ENCODE assay signal across 9 mouse cellular contexts in the genomic region with DNA sequence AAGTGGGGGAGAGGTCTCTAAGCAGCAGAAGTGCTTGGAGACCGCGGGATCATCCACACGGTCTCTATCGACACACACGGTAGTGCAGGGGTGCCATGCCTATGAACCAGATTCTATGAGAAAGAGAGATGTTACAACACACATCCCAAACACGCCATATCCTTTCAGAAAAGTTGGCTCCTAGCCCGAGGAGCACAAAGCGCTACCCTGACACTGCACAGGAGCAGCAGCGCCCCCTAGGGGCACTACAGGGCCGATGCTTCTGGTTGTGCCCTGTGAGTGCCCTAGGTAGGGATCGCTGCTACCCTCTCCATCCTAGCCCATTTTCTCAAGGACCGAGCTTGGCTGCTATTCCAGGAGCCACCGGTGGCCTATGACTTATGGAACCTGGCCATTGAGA. TPM values are rescaled to one million over a fixed set of nuclear protein-coding genes. Genes with fewer than 3 reads are reported as not detected.
DNase-seq lines count a peak whose midpoint lies in the region; ATAC-seq and TF ChIP-seq lines count a peak whose summit lies in the region.
"Had no signal": no experiment of that assay in that cellular context is flagged by ENCODE, and none has a peak within 500 bp of the region (broad histone marks: within the 10 kb centered on the region; RNA-seq: fewer than 3 reads in every experiment).

No protein-coding gene starts in this region.

- intact Hi-C loops in heart, adult 2 months (cut with DNase I) = no loop called here

- TF ChIP-seq CTCF in heart, adult 2 months (IDR thresholded peaks at IDR 0.05) = peak; percentile 73
- TF ChIP-seq CTCF in small intestine, adult 2 months (IDR thresholded peaks at IDR 0.05; ENCODE audit: extremely low read depth, insufficient read length, insufficient replicate concordance, low read depth, low read length) = peak; percentile 81; the same call in 1 of the 2 replicates

- H3K27me3 ChIP-seq in hindbrain, embryonic 10.5 days (ENCODE audit: insufficient read depth, poor library complexity, severe bottlenecking) = no peaks in the 10 kb centered on the region
- H3K27me3 ChIP-seq in hindbrain, embryonic 12.5 days = no peaks in the 10 kb centered on the region
- H3K27me3 ChIP-seq in heart, adult 2 months (ENCODE audit: control insufficient read depth, insufficient read depth, low read length) = no peaks in the 10 kb centered on the region
- H3K27me3 ChIP-seq in lung, embryonic 16.5 days (ENCODE audit: control insufficient read depth, insufficient read depth, low read depth, low read length) = no peaks in the 10 kb centered on the region
- no peaks in the 10 kb centered on the region for H3K27me3 ChIP-seq in small intestine, adult 2 months (ENCODE audit: control insufficient read depth, insufficient read depth, low read length)

- no peaks in the 10 kb centered on the region for H3K79me2 ChIP-seq in heart, adult 2 months (replicated peaks; ENCODE audit: control insufficient read depth, insufficient read depth, low read length)

- no peak for ATAC-seq in hindbrain, embryonic 12.5 days (ENCODE audit: low FRiP score)
- ATAC-seq in lung, embryonic 16.5 days (ENCODE audit: low read depth) = peak; percentile 72

- no peaks in the 10 kb centered on the region for H3K36me3 ChIP-seq in hindbrain, embryonic 10.5 days
- H3K36me3 ChIP-seq in hindbrain, embryonic 12.5 days = no peaks in the 10 kb centered on the region
- no peaks in the 10 kb centered on the region for H3K36me3 ChIP-seq in heart, adult 2 months (ENCODE audit: control insufficient read depth, insufficient read depth, low read length)
- H3K36me3 ChIP-seq in lung, embryonic 16.5 days (ENCODE audit: control insufficient read depth, insufficient read depth, low read length) = no peaks in the 10 kb centered on the region
- H3K36me3 ChIP-seq in small intestine, adult 2 months (ENCODE audit: control insufficient read depth, insufficient read depth, low read length) = no peaks in the 10 kb centered on the region

- 36% methylated on average over 13 of the region's 13 CpGs for WGBS in hindbrain, embryonic 10.5 days
- WGBS in hindbrain, embryonic 12.5 days = 33% methylated on average over 13 of the region's 13 CpGs
- 16% methylated on average over 13 of the region's 13 CpGs for WGBS in heart, adult 2 months
- 21% methylated on average over 13 of the region's 13 CpGs for WGBS in lung, embryonic 16.5 days
- WGBS in small intestine, adult 2 months = 23% methylated on average over 13 of the region's 13 CpGs

- peaks cover 15% of the 10 kb centered on the region; the same call in 1 of the 2 replicates for H3K4me1 ChIP-seq in hindbrain, embryonic 10.5 days (replicated peaks)
- H3K4me1 ChIP-seq in hindbrain, embryonic 12.5 days = no peaks in the 10 kb centered on the region
- H3K4me1 ChIP-seq in heart, adult 2 months (ENCODE audit: control insufficient read depth, insufficient read depth, low read length) = peaks cover 6% of the 10 kb centered on the region
- H3K4me1 ChIP-seq in lung, embryonic 16.5 days (replicated peaks; ENCODE audit: control insufficient read depth, insufficient read depth, low read length) = peaks cover 9% of the 10 kb centered on the region
- peaks cover 4% of the 10 kb centered on the region; the same call in 1 of the 2 replicates for H3K4me1 ChIP-seq in small intestine, adult 2 months (ENCODE audit: control insufficient read depth, insufficient read depth, insufficient read length, low read length)

- H3K4me3 ChIP-seq in hindbrain, embryonic 10.5 days = peak overlapping the region; percentile 20; the same call in 1 of the 2 replicates
- H3K4me3 ChIP-seq in hindbrain, embryonic 12.5 days = no peak overlapping the region
- H3K4me3 ChIP-seq in heart, adult 2 months = no peak overlapping the region
- 0 out of 2 replicates have a peak overlapping the region, but pooled peaks have one; percentile 7 for H3K4me3 ChIP-seq in lung, embryonic 16.5 days (ENCODE audit: low read length)
- peak overlapping the region; percentile 37 for H3K4me3 ChIP-seq in small intestine, adult 2 months (ENCODE audit: low read depth, low read length)

- H3K9me3 ChIP-seq in hindbrain, embryonic 10.5 days = no peaks in the 10 kb centered on the region
- no peaks in the 10 kb centered on the region for H3K9me3 ChIP-seq in hindbrain, embryonic 12.5 days (replicated peaks)
- no peaks in the 10 kb centered on the region for H3K9me3 ChIP-seq in lung, embryonic 16.5 days (ENCODE audit: control insufficient read depth, low read length)

- TF ChIP-seq POLR2A in heart, adult 2 months (IDR thresholded peaks at IDR 0.05; ENCODE audit: insufficient read depth, low read depth, low read length) = no peak
- no peak for TF ChIP-seq POLR2A in small intestine, adult 2 months (IDR thresholded peaks at IDR 0.05; ENCODE audit: low read depth, low read length)

- no peak overlapping the region; the same call in 1 of the 2 replicates for H3K4me2 ChIP-seq in hindbrain, embryonic 12.5 days (replicated peaks)
- peak overlapping the region; percentile 34 for H3K4me2 ChIP-seq in lung, embryonic 16.5 days (ENCODE audit: low read depth, low read length)

- DNase-seq in hindbrain, embryonic 10.5 days (ENCODE audit: low spot score) = peak; percentile 54
- peak; percentile 91 for DNase-seq in ZHBTc4 (ENCODE audit: low read depth, low spot score)
- DNase-seq in cerebellum, postnatal 14 days = peak; percentile 38 to 64
- DNase-seq in heart, adult 2 months = peak; percentile 41 to 54
- peak; percentile 53 for DNase-seq in kidney, postnatal 10 days

- TF ChIP-seq EP300 in heart, adult 2 months (IDR thresholded peaks at IDR 0.05; ENCODE audit: insufficient read depth, low read depth, low read length) = no peak

- H3K27ac ChIP-seq in hindbrain, embryonic 10.5 days = peak overlapping the region; percentile 54; the same call in 1 of the 2 replicates
- no peak overlapping the region for H3K27ac ChIP-seq in hindbrain, embryonic 12.5 days
- H3K27ac ChIP-seq in heart, adult 2 months = no peak overlapping the region
- no peak overlapping the region for H3K27ac ChIP-seq in lung, embryonic 16.5 days (ENCODE audit: low read length)
- no peak overlapping the region for H3K27ac ChIP-seq in small intestine, adult 2 months (ENCODE audit: insufficient read depth, low read depth, low read length)

- no peak overlapping the region for H3K9ac ChIP-seq in hindbrain, embryonic 12.5 days
- H3K9ac ChIP-seq in heart, adult 2 months (ENCODE audit: low read depth, low read length) = no peak overlapping the region
- H3K9ac ChIP-seq in lung, embryonic 16.5 days (ENCODE audit: low read length) = 0 out of 2 replicates have a peak overlapping the region, but pooled peaks have one; percentile 9

RNA-seq across cellular contexts. Expression of a gene that starts 21.8 kb away (rescaled TPM):
- 270 and 478 TPM in 2 replicates for polyA plus RNA-seq in hindbrain, embryonic 10.5 days (2016; fragmentation: Nextera tagmentation; extraction: Ambion mirVana)
- 345 and 366 TPM in 2 replicates for polyA plus RNA-seq in hindbrain, embryonic 12.5 days (2016; fragmentation: Nextera tagmentation; extraction: Ambion mirVana)
- total RNA-seq in heart, adult 2 months (2021) = 100 to 1,000 TPM in 1 of 2 experiments, 10 to 100 TPM in 1; 95.9 to 120 TPM
- 7.2 and 10.3 TPM in 2 replicates for polyA plus RNA-seq in heart, adult 2 months (2012; rRNA removed)
- polyA plus RNA-seq in lung, embryonic 16.5 days (2015; fragmentation: Nextera tagmentation; extraction: Ambion mirVana) = 315 and 344 TPM in 2 replicates
- 0.95 and 6.1 TPM in 2 replicates for polyA plus RNA-seq in small intestine, adult 2 months (2012; rRNA removed)

RNA-seq across cellular contexts. Expression of a gene that starts 45.0 kb away (rescaled TPM):
- 0.12 TPM in 1 of 2 replicates, not detected in the other for polyA plus RNA-seq in hindbrain, embryonic 10.5 days (2016; fragmentation: Nextera tagmentation; extraction: Ambion mirVana)
- 0.23 TPM in 1 of 2 replicates, not detected in the other for polyA plus RNA-seq in hindbrain, embryonic 12.5 days (2016; fragmentation: Nextera tagmentation; extraction: Ambion mirVana)
- not detected for total RNA-seq in heart, adult 2 months (2021)
- not detected in 2 replicates for polyA plus RNA-seq in heart, adult 2 months (2012; rRNA removed)
- polyA plus RNA-seq in lung, embryonic 16.5 days (2015; fragmentation: Nextera tagmentation; extraction: Ambion mirVana) = 0.49 and 0.63 TPM in 2 replicates
- 5.6 and 11.1 TPM in 2 replicates for polyA plus RNA-seq in small intestine, adult 2 months (2012; rRNA removed)
- polyA plus RNA-seq: limb, embryonic 14.5 days had no signal

RNA-seq across cellular contexts. Expression of a gene that starts 45.1 kb away (rescaled TPM):
- not detected in 2 replicates for polyA plus RNA-seq in hindbrain, embryonic 10.5 days (2016; fragmentation: Nextera tagmentation; extraction: Ambion mirVana)
- not detected in 2 replicates for polyA plus RNA-seq in hindbrain, embryonic 12.5 days (2016; fragmentation: Nextera tagmentation; extraction: Ambion mirVana)
- total RNA-seq in heart, adult 2 months (2021) = not detected
- 0.12 and 0.18 TPM in 2 replicates for polyA plus RNA-seq in heart, adult 2 months (2012; rRNA removed)
- not detected in 2 replicates for polyA plus RNA-seq in lung, embryonic 16.5 days (2015; fragmentation: Nextera tagmentation; extraction: Ambion mirVana)
- not detected in 2 replicates for polyA plus RNA-seq in small intestine, adult 2 months (2012; rRNA removed)
- polyA plus RNA-seq: limb, embryonic 14.5 days had no signal

Comparison
In these comparisons a context has a peak if more than half of its experiments do, and no peak if none do; other contexts are left out.
1. H3K4me3 ChIP-seq: peak in hindbrain, embryonic 10.5 days (single experiment), lung, embryonic 16.5 days (single experiment) and small intestine, adult 2 months (single experiment); none in hindbrain, embryonic 12.5 days (single experiment) and heart, adult 2 months (single experiment).
2. RNA of a gene that starts 21.8 kb away (polyA plus RNA-seq): 345 to 366 TPM in hindbrain, embryonic 12.5 days, 315 to 344 TPM in lung, embryonic 16.5 days and 270 to 478 TPM in hindbrain, embryonic 10.5 days; 7.2 to 10.3 TPM in heart, adult 2 months and 0.95 to 6.1 TPM in small intestine, adult 2 months; every median in the first group is over 10 times any median in the second.
3. Peak in every context shown above with its lines, with median percentiles within 50 percentile points of each other: DNase-seq.